In the genomic region with DNA sequence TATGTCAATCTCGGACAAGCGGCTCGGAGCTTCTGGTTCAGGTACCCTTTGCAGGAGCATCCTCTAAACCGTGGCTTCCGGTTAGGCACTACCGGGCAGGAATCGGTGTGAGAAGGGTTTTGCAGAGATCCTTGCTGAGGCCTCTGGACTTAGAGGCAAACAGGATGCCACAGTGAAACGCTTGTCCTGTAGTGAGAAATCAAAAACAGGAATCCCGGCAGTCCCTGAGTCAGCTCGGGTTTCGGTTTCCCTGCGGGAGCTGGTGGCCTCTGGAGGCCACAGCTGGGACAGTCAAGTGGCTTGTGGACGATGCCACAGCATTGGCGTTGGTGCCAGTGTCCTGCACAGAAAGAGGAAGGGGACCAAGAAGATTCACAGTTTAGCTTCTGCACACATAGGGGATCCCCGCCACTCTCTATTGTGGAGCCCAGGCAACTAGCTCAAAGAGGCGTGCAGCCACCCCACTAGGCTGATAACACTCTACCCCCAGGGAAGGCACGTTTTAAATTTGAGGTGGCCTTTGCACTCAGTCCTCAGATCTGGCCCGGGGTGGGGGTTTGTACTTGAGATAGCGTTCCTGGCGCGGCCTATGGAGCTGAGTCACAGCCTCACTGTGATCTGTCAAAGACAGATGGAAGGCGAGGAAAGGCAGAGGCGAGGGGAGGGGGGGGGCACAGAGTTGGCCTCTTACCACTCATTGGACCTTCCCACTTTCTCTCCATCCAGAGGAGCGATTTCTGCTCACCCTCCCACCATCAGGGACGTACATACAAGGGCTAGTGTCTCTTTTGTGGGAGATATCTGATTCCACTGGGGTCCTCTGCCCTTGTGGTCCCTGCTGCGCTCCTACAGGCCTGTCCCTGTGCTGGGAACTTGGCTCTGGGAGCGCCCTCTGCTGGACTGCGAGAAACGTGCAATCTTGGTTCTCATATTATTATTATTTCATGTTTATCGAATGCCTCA, we compare ENCODE assay signal across 8 mouse cellular contexts. TPM values are rescaled to one million over a fixed set of nuclear protein-coding genes. Genes with fewer than 3 reads are reported as not detected.
DNase-seq lines count a peak whose midpoint lies in the region; ATAC-seq and TF ChIP-seq lines count a peak whose summit lies in the region.

No protein-coding gene starts in this region.

- H3K4me2 ChIP-seq in forebrain, postnatal 0 days (ENCODE audit: low read depth), result no peak overlapping the region
- peak overlapping the region; percentile 23 for H3K4me2 ChIP-seq in hindbrain, embryonic 12.5 days (replicated peaks)

- no peaks in the 10 kb centered on the region; the same call in 1 of the 2 replicates for H3K4me1 ChIP-seq in forebrain, postnatal 0 days (ENCODE audit: insufficient read depth)
- H3K4me1 ChIP-seq in hindbrain, embryonic 12.5 days, result peaks cover 30% of the 10 kb centered on the region

- peak; percentile 88 for TF ChIP-seq CTCF in forebrain, postnatal 0 days (IDR thresholded peaks at IDR 0.05; ENCODE audit: low read depth)

- H3K36me3 ChIP-seq in forebrain, postnatal 0 days (ENCODE audit: insufficient read depth), result no peaks in the 10 kb centered on the region
- no peaks in the 10 kb centered on the region for H3K36me3 ChIP-seq in hindbrain, embryonic 12.5 days

- H3K9me3 ChIP-seq in forebrain, postnatal 0 days (ENCODE audit: low read length), result no peaks in the 10 kb centered on the region
- no peaks in the 10 kb centered on the region for H3K9me3 ChIP-seq in hindbrain, embryonic 12.5 days (replicated peaks)

- H3K27me3 ChIP-seq in forebrain, postnatal 0 days (ENCODE audit: insufficient read depth, low read length), result peaks cover 21% of the 10 kb centered on the region
- peaks cover 45% of the 10 kb centered on the region for H3K27me3 ChIP-seq in hindbrain, embryonic 12.5 days

- no peak overlapping the region for H3K4me3 ChIP-seq in forebrain, postnatal 0 days (ENCODE audit: low read depth, low read length)
- no peak overlapping the region for H3K4me3 ChIP-seq in hindbrain, embryonic 12.5 days

- no peak for DNase-seq in frontal cortex, postnatal 10 days (ENCODE audit: low spot score in 2 of 2)
- DNase-seq in cerebellum, adult 18-20 months, result peak; percentile 60 to 76
- peak; percentile 74 for DNase-seq in forebrain, postnatal 0 days
- peak; percentile 64 to 66 for DNase-seq in layer of hippocampus, postnatal 36 days
- peak; percentile 60 for DNase-seq in skeletal muscle tissue, adult 2 months (ENCODE audit: low read depth, low spot score)

- ATAC-seq in frontal cortex, adult (ENCODE audit: low TSS enrichment), result peak; percentile 11; the same call in 1 of the 2 replicates
- no peak for ATAC-seq in forebrain, postnatal 0 days
- ATAC-seq in hindbrain, embryonic 12.5 days (ENCODE audit: low FRiP score), result peak; percentile 47
- ATAC-seq in megakaryocyte, adult 5-6 weeks (ENCODE audit: poor library complexity, severe bottlenecking), result peak; percentile 70

- H3K9ac ChIP-seq in forebrain, postnatal 0 days, result no peak overlapping the region; the same call in 1 of the 2 replicates
- peak overlapping the region; percentile 39; the same call in 1 of the 2 replicates for H3K9ac ChIP-seq in hindbrain, embryonic 12.5 days

- 16% methylated on average over 30 of the region's 30 CpGs for WGBS in forebrain, postnatal 0 days
- WGBS in hindbrain, embryonic 12.5 days, result 10% methylated on average over 30 of the region's 30 CpGs

- H3K27ac ChIP-seq in forebrain, postnatal 0 days (ENCODE audit: low read depth, low read length), result 0 out of 2 replicates have a peak overlapping the region, but pooled peaks have one; percentile 29
- no peak overlapping the region for H3K27ac ChIP-seq in hindbrain, embryonic 12.5 days

RNA-seq across cellular contexts. Expression of a gene that starts 2.9 kb away (rescaled TPM):
- total RNA-seq in forebrain, postnatal 0 days (2014; rRNA removed), result 19.8 and 20.0 TPM in 2 replicates
- 26.2 and 41.6 TPM in 2 replicates for polyA plus RNA-seq in forebrain, postnatal 0 days (2015; fragmentation: Nextera tagmentation; extraction: Ambion mirVana)
- polyA plus RNA-seq in hindbrain, embryonic 12.5 days (2016; fragmentation: Nextera tagmentation; extraction: Ambion mirVana), result 11.4 and 11.7 TPM in 2 replicates
- 10 to 100 TPM; 84.2 to 86.8 TPM for total RNA-seq in layer of hippocampus, postnatal 36 days (2021)
- total RNA-seq in megakaryocyte, adult 5-6 weeks (2015), result 6.8 and 7.3 TPM in 2 replicates
- total RNA-seq in megakaryocyte, adult 5-6 weeks (2017), result 3.0 and 3.9 TPM in 2 replicates

RNA-seq across cellular contexts. Expression of a gene that starts 18.7 kb away (rescaled TPM):
- 39.5 and 42.1 TPM in 2 replicates for total RNA-seq in forebrain, postnatal 0 days (2014; rRNA removed)
- polyA plus RNA-seq in forebrain, postnatal 0 days (2015; fragmentation: Nextera tagmentation; extraction: Ambion mirVana), result 186 and 191 TPM in 2 replicates
- 271 and 274 TPM in 2 replicates for polyA plus RNA-seq in hindbrain, embryonic 12.5 days (2016; fragmentation: Nextera tagmentation; extraction: Ambion mirVana)
- 100 to 1,000 TPM; 142 to 150 TPM for total RNA-seq in layer of hippocampus, postnatal 36 days (2021)
- 39.6 and 49.0 TPM in 2 replicates for total RNA-seq in megakaryocyte, adult 5-6 weeks (2015)
- 149 and 165 TPM in 2 replicates for total RNA-seq in megakaryocyte, adult 5-6 weeks (2017)

RNA-seq across cellular contexts. Expression of a gene that starts 37.4 kb away (rescaled TPM):
- total RNA-seq in forebrain, postnatal 0 days (2014; rRNA removed), result 9.4 and 11.0 TPM in 2 replicates
- polyA plus RNA-seq in forebrain, postnatal 0 days (2015; fragmentation: Nextera tagmentation; extraction: Ambion mirVana), result 3.8 and 5.0 TPM in 2 replicates
- 16.3 and 18.1 TPM in 2 replicates for polyA plus RNA-seq in hindbrain, embryonic 12.5 days (2016; fragmentation: Nextera tagmentation; extraction: Ambion mirVana)
- total RNA-seq in layer of hippocampus, postnatal 36 days (2021), result 10 to 100 TPM; 14.6 to 18.0 TPM
- total RNA-seq in megakaryocyte, adult 5-6 weeks (2015), result 24.9 and 30.9 TPM in 2 replicates
- 33.5 and 37.0 TPM in 2 replicates for total RNA-seq in megakaryocyte, adult 5-6 weeks (2017)

Comparison
In these comparisons a context has a peak if more than half of its experiments do, and no peak if none do; other contexts are left out.
1. DNase-seq: peak in cerebellum, adult 18-20 months (2 of 2), forebrain, postnatal 0 days (single experiment), layer of hippocampus, postnatal 36 days (2 of 2) and skeletal muscle tissue, adult 2 months (single experiment); none in frontal cortex, postnatal 10 days (0 of 2).